Mouse (Mus musculus) CH12.LX (cell line): ENCODE results near the gene Syn3. TPM values are rescaled to one million over a fixed set of nuclear protein-coding genes. Genes with fewer than 3 reads are reported as not detected.

Source experiments
- DNase-seq: peaks from one replicate; pipeline ENCODE4 v3.0.0-alpha.2; 2013; ENCODE audit errors: extremely low read depth
- H3K27ac ChIP-seq: 2 replicates; pipeline ENCODE4 v1.5.1; 2012; ENCODE audit warnings: low read depth, mild to moderate bottlenecking, control low read depth, moderate library complexity; ENCODE audit not compliant: insufficient read depth
- H3K27me3 ChIP-seq: replicated peaks from 2 replicates; pipeline ENCODE3; 2012; ENCODE audit warnings: inconsistent platforms
- H3K36me3 ChIP-seq, 2 experiments: replicated peaks in 1 of 2; 2 replicates each; pipeline versions ENCODE3 to v1.6.1; 2012; ENCODE audit warnings: inconsistent platforms in 1 of 2, low read length in 1 of 2, mild to moderate bottlenecking in 1 of 2, mixed read lengths in 1 of 2, moderate library complexity in 1 of 2; ENCODE audit not compliant: control insufficient read depth in 1 of 2, insufficient read depth in 1 of 2
- H3K4me1 ChIP-seq, 2 experiments: 2 replicates each; pipeline ENCODE4 v1.6.1; 2012; ENCODE audit warnings: inconsistent platforms in 1 of 2, moderate library complexity in 1 of 2; ENCODE audit not compliant: insufficient read depth in 2 of 2, control insufficient read depth in 1 of 2
- H3K4me2 ChIP-seq: 2 replicates; pipeline ENCODE4 v1.6.1; 2012; ENCODE audit warnings: low read depth, mild to moderate bottlenecking, control low read depth; ENCODE audit not compliant: poor library complexity, insufficient read depth, severe bottlenecking
- H3K4me3 ChIP-seq, 3 experiments: fragments of 150-350 bp in 1 of 3; sonication (generic) in 1 of 3; replicated peaks in 1 of 3; 2 replicates each; pipeline versions ENCODE3 to v1.5.1; 2011 to 2012; ENCODE audit warnings: low read depth in 2 of 3, low read length in 2 of 3, mild to moderate bottlenecking in 2 of 3, moderate library complexity in 2 of 3, control low read depth in 1 of 3, improper control_type of control experiment in 1 of 3, inconsistent platforms in 1 of 3, mixed read lengths in 1 of 3; ENCODE audit not compliant: poor library complexity in 1 of 3
- H3K79me2 ChIP-seq: replicated peaks from 2 replicates; pipeline ENCODE4 v1.6.1; 2012; ENCODE audit warnings: mild to moderate bottlenecking, moderate library complexity; ENCODE audit not compliant: control insufficient read depth, poor library complexity, insufficient read depth, severe bottlenecking; ENCODE audit errors: extremely low read depth
- H3K9ac ChIP-seq: 2 replicates; pipeline ENCODE4 v1.6.1; 2012; ENCODE audit warnings: low read depth, mild to moderate bottlenecking, control low read depth, moderate library complexity; ENCODE audit not compliant: insufficient read depth
- H3K9me3 ChIP-seq: replicated peaks from 2 replicates; pipeline ENCODE3; 2012; ENCODE audit warnings: low read length, inconsistent platforms, mixed read lengths
- CHD2 ChIP-seq: IDR thresholded peaks from 2 replicates; pipeline ENCODE4 v1.6.1; 2011; ENCODE audit warnings: low read length, improper control_type of control experiment
- CTCF ChIP-seq, 2 experiments: IDR thresholded peaks in 1 of 2; conservative IDR thresholded peaks in 1 of 2; 2 replicates each; pipeline ENCODE4 v1.5.1; 2011 to 2012; ENCODE audit warnings: low read depth in 2 of 2, low read length in 2 of 2, improper control_type of control experiment in 1 of 2, inconsistent platforms in 1 of 2, mild to moderate bottlenecking in 1 of 2, moderate library complexity in 1 of 2
- E2F4 ChIP-seq: IDR thresholded peaks from 2 replicates; pipeline ENCODE4 v1.6.1; 2011; ENCODE audit warnings: low read depth, low read length, improper control_type of control experiment; ENCODE audit not compliant: insufficient replicate concordance
- ELF1 ChIP-seq: IDR thresholded peaks from 2 replicates; pipeline ENCODE4 v1.6.1; 2014; ENCODE audit warnings: low read depth, mild to moderate bottlenecking, inconsistent platforms, low read length, improper control_type of control experiment
- EP300 ChIP-seq: IDR thresholded peaks from 2 replicates; pipeline ENCODE4 v1.6.1; 2011; ENCODE audit warnings: low read length, improper control_type of control experiment
- IRF4 ChIP-seq: IDR thresholded peaks from 2 replicates; pipeline ENCODE4 v1.6.1; 2014; ENCODE audit warnings: low read depth, mild to moderate bottlenecking, inconsistent platforms, low read length, improper control_type of control experiment
- JUN ChIP-seq: IDR thresholded peaks from 2 replicates; pipeline ENCODE4 v1.6.1; 2011; ENCODE audit warnings: low read depth, mild to moderate bottlenecking, low read length, improper control_type of control experiment, moderate library complexity; ENCODE audit not compliant: insufficient read depth
- MAZ ChIP-seq: IDR thresholded peaks from 2 replicates; pipeline ENCODE4 v1.6.1; 2012; ENCODE audit warnings: low read depth, mild to moderate bottlenecking, inconsistent platforms, low read length, improper control_type of control experiment, moderate library complexity
- MEF2A ChIP-seq: IDR thresholded peaks from 2 replicates; pipeline ENCODE4 v1.6.1; 2014; ENCODE audit warnings: low read depth, mild to moderate bottlenecking, inconsistent platforms, low read length, improper control_type of control experiment, borderline replicate concordance
- POLR2A ChIP-seq: IDR thresholded peaks from 2 replicates; pipeline ENCODE4 v1.6.1; 2011; ENCODE audit warnings: low read depth, mild to moderate bottlenecking, improper control_type of control experiment, low read length
- RAD21 ChIP-seq: IDR thresholded peaks from 2 replicates; pipeline ENCODE4 v1.6.1; 2011; ENCODE audit warnings: low read depth, mild to moderate bottlenecking, low read length, improper control_type of control experiment, moderate library complexity
- TBP ChIP-seq: conservative IDR thresholded peaks from 2 replicates; pipeline ENCODE4 v1.6.1; 2011; ENCODE audit warnings: low read depth, low read length, improper control_type of control experiment
- USF1 ChIP-seq: IDR thresholded peaks from 2 replicates; pipeline ENCODE4 v1.6.1; 2014; ENCODE audit warnings: low read depth, mild to moderate bottlenecking, inconsistent platforms, low read length, improper control_type of control experiment
- ZKSCAN1 ChIP-seq: IDR thresholded peaks from 2 replicates; pipeline ENCODE4 v1.6.1; 2012; ENCODE audit warnings: low read depth, inconsistent platforms, low read length, improper control_type of control experiment, borderline replicate concordance
- ZMIZ1 ChIP-seq: IDR thresholded peaks from 2 replicates; pipeline ENCODE4 v1.6.1; 2012; ENCODE audit warnings: low read depth, mild to moderate bottlenecking, inconsistent platforms, low read length, improper control_type of control experiment
- ZNF384 ChIP-seq: IDR thresholded peaks from 2 replicates; pipeline ENCODE4 v1.6.1; 2012; ENCODE audit warnings: low read depth, low read length, improper control_type of control experiment, inconsistent platforms
- dilution Hi-C: fragments of 300-500 bp; cut with MboI; formaldehyde crosslinking; loops from 2 replicates; pipeline ENCODE4 v1.14.3; 2020; ENCODE audit warnings: low sequenced_read_pairs; ENCODE audit not compliant: extremely low pct_unique_long_range_greater_than_20kb, extremely low pct_ligation_motif_present
- in situ Hi-C: fragments of 300-500 bp; cut with MboI; formaldehyde crosslinking; loops from 3 replicates; pipeline ENCODE4 v1.14.3; 2019; ENCODE audit warnings: low sequenced_read_pairs, low pct_ligation_motif_present, low pct_unique_long_range_greater_than_20kb, mixed read lengths
- polyA plus RNA-seq: library from polyadenylated mRNA; unstranded; fragments of >175 nt; gene quantifications from 2 replicates; pipeline ENCODE4 v1.2.1, GENCODE M21; 2012; ENCODE audit warnings: low read depth; ENCODE audit not compliant: insufficient read length
- total RNA-seq, 2 experiments: library from RNA; depleted of rRNA; stranded (reverse); fragments of 300-350 nt in 1 of 2; fragments of >200 nt in 1 of 2; gene quantifications; 2 replicates each; pipeline ENCODE4 v1.2.3; 2012 to 2014

Syn3 gene
- total and polyA plus RNA-seq, 3 experiments, result 2.8 to 8.9 (median 5.6) TPM

- Histone ChIP-seq H3K27ac (no peak overlapping the region), H3K9ac (no peak overlapping the region), H3K4me2 (no peak overlapping the region), H3K4me3 (no peak overlapping the region), H3K27me3 (peaks cover 7% of the 10 kb centered on the region), H3K79me2 (no peaks in the 10 kb centered on the region), H3K9me3 (no peaks in the 10 kb centered on the region), H3K36me3 (no peaks in the 10 kb centered on the region), H3K4me1 (no peaks in the 10 kb centered on the region)
- no peak for DNase-seq
- TF ChIP-seq USF1 (no peak), RAD21 (no peak), POLR2A (no peak), JUN (no peak), ZMIZ1 (no peak), E2F4 (no peak), MAZ (no peak), CTCF (conservative IDR thresholded peaks at IDR 0.05 in 1 of 2, IDR thresholded peaks at IDR 0.05 in 1 of 2; ENCODE audit: low read depth in 2 of 2, low read length in 2 of 2) (no peak), ZKSCAN1 (no peak)
- in situ Hi-C loops, result no loop called here
- dilution Hi-C loops, result no loop called here
Measured at GRCm38 (mm10) chr10:86011172-86011571, 487.5 kb downstream of the Syn3 start.

GRCm38 (mm10) chr10:86010636-86011035 lies 488.1 kb downstream of the Syn3 start:
- H3K27ac ChIP-seq, result no peak overlapping the region
- DNase-seq, result no peak
- peaks cover 7% of the 10 kb centered on the region for H3K27me3 ChIP-seq
- H3K4me2 ChIP-seq, result no peak overlapping the region
- dilution Hi-C loops (no loop called here), in situ Hi-C loops (no loop called here)
- H3K9me3 ChIP-seq, result no peaks in the 10 kb centered on the region
- no peaks in the 10 kb centered on the region for H3K4me1 ChIP-seq
- no peaks in the 10 kb centered on the region for H3K79me2 ChIP-seq
- no peak overlapping the region for H3K9ac ChIP-seq
- no peaks in the 10 kb centered on the region for H3K36me3 ChIP-seq
- H3K4me3 ChIP-seq, result no peak overlapping the region
- TF ChIP-seq IRF4 (no peak), ZNF384 (no peak), JUN (no peak), CHD2 (no peak), ZMIZ1 (no peak)
- TF ChIP-seq, all 38 proteins: peak for 0

GRCm38 (mm10) chr10:86009688-86010087 lies 489.0 kb downstream of the Syn3 start:
- no peak overlapping the region for H3K27ac ChIP-seq
- H3K4me1 ChIP-seq, result no peaks in the 10 kb centered on the region
- H3K9me3 ChIP-seq, result no peaks in the 10 kb centered on the region
- H3K4me2 ChIP-seq, result no peak overlapping the region
- no peak for TF ChIP-seq MEF2A
- TF ChIP-seq CHD2, result no peak
- TF ChIP-seq EP300, result no peak
- TF ChIP-seq RAD21, result no peak
- no peak for TF ChIP-seq ELF1
- no peak for TF ChIP-seq TBP
- dilution Hi-C loops (no loop called here), in situ Hi-C loops (no loop called here)
- no peak overlapping the region for H3K4me3 ChIP-seq
- no peaks in the 10 kb centered on the region for H3K36me3 ChIP-seq
- H3K27me3 ChIP-seq, result peaks cover 7% of the 10 kb centered on the region
- no peaks in the 10 kb centered on the region for H3K79me2 ChIP-seq
- H3K9ac ChIP-seq, result no peak overlapping the region
- DNase-seq, result no peak
